Mouse (Mus musculus): ENCODE measurements around the gene Tspyl4.

DNA sequence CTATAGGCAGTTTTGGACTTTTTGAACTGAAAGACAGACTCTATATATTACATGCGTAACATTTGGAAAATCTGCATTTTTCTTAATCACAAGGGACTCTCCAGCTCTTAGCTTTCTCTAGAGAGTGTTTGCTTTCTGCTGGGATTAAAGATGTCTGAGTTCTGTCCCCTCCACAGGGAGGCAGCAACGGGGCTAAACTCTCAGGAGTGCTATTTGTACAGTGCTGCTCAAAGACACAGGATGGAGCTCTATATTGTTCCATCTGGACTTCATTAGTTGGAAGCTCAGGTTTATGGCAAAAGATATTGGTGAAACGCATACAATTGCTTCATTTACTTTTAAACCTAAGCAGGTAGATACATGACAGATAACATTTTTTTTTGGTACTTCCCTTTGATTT is 15.3 kb downstream of the Tspyl4 start:
- TF ChIP-seq CTCF (IDR thresholded peaks at IDR 0.05; ENCODE audit: borderline replicate concordance, control insufficient read depth, extremely low read depth, insufficient read depth, low read length, poor library complexity), result no peak
- TF ChIP-seq POLR2A (IDR thresholded peaks at IDR 0.05; ENCODE audit: control insufficient read depth, extremely low read depth, insufficient read depth, low read length, poor library complexity), result no peak

Measured in thymus, adult 2 months (tissue).